Mouse (Mus musculus) kidney, adult 9 months (tissue): Measurements from ENCODE around the gene Cltc.

Experiments used
- DNase-seq: peaks from one replicate; pipeline ENCODE4 v3.0.0; 2022

The Cltc gene

DNA sequence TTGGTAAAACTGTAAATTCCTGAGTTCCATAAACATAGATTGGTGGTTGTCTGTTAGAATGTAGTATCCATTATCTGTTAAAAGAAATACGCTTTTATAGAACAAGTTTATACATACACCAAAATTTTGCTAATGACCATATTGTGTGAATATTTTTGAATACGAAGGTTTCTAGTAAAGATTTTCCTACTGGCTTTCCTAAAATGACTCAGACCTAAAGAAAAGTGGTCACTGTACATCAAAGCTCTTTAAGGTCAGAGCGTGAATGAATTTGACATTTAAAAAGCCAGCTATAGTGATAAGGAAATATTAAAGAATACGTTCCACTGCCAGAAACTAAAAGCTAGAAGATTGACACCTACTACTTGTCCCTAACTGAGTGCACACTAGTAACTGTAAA lies 112.8 kb downstream of the Cltc start:
- DNase-seq: no peak
